Comparison of ENCODE assay signal across 16 mouse cellular contexts in genomic region chr1:151550587-151551479, GRCm38 (mm10). TPM values are rescaled to one million over a fixed set of nuclear protein-coding genes. Genes with fewer than 3 reads are reported as not detected.
A peak's percentile ranks its signal among the peaks of the same experiment; 100 is the strongest.
DNase-seq lines count a peak whose midpoint lies in the region; ATAC-seq and TF ChIP-seq lines count a peak whose summit lies in the region.
"Had no signal": no experiment of that assay in that cellular context is flagged by ENCODE, and none has a peak within 500 bp of the region (broad histone marks: within the 10 kb centered on the region; RNA-seq: fewer than 3 reads in every experiment).

No protein-coding gene starts in this region.

- peaks cover 13% of the 10 kb centered on the region for H3K4me1 ChIP-seq in kidney, embryonic 15.5 days
- H3K4me1 ChIP-seq in hindbrain, postnatal 0 days (ENCODE audit: insufficient read depth, low read length): no peaks in the 10 kb centered on the region
- H3K4me1 ChIP-seq: limb, embryonic 13.5 days had no signal

- ATAC-seq in kidney, embryonic 15.5 days (replicated peaks; ENCODE audit: low FRiP score): no peak
- ATAC-seq in hindbrain, postnatal 0 days: no peak

- H3K36me3 ChIP-seq in kidney, embryonic 15.5 days: no peaks in the 10 kb centered on the region
- H3K36me3 ChIP-seq in hindbrain, postnatal 0 days (ENCODE audit: insufficient read depth, low read length): no peaks in the 10 kb centered on the region
- H3K36me3 ChIP-seq: limb, embryonic 13.5 days had no signal

- no peak overlapping the region for H3K9ac ChIP-seq in kidney, embryonic 15.5 days
- H3K9ac ChIP-seq in hindbrain, postnatal 0 days (replicated peaks; ENCODE audit: low read length): no peak overlapping the region
- H3K9ac ChIP-seq: limb, embryonic 13.5 days had no signal

- no peak overlapping the region for H3K4me3 ChIP-seq in kidney, embryonic 15.5 days (replicated peaks)
- H3K4me3 ChIP-seq in hindbrain, postnatal 0 days (ENCODE audit: low read length): no peak overlapping the region
- H3K4me3 ChIP-seq: erythroblast, embryonic 14.5 days; gastrocnemius, adult 2 months; left cerebral cortex, adult 2 months; limb, embryonic 13.5 days had no signal

- 51% methylated on average over 19 of the region's 19 CpGs for WGBS in kidney, embryonic 15.5 days
- 26% methylated on average over 19 of the region's 19 CpGs for WGBS in hindbrain, postnatal 0 days

- H3K9me3 ChIP-seq in kidney, embryonic 15.5 days (replicated peaks): no peaks in the 10 kb centered on the region
- H3K9me3 ChIP-seq in hindbrain, postnatal 0 days (ENCODE audit: low read length): no peaks in the 10 kb centered on the region
- H3K9me3 ChIP-seq: limb, embryonic 13.5 days had no signal

- H3K27me3 ChIP-seq in kidney, embryonic 15.5 days: no peaks in the 10 kb centered on the region
- H3K27me3 ChIP-seq in hindbrain, postnatal 0 days (ENCODE audit: insufficient read depth, low read length): no peaks in the 10 kb centered on the region
- H3K27me3 ChIP-seq: limb, embryonic 13.5 days had no signal

- 0 out of 2 replicates have a peak overlapping the region, but pooled peaks have one; percentile 79 for H3K27ac ChIP-seq in kidney, embryonic 15.5 days
- H3K27ac ChIP-seq in hindbrain, postnatal 0 days: no peak overlapping the region
- H3K27ac ChIP-seq: gastrocnemius, adult 2 months; left cerebral cortex, adult 2 months; limb, embryonic 13.5 days had no signal

- no peak for TF ChIP-seq CTCF in hindbrain, postnatal 0 days (IDR thresholded peaks at IDR 0.05; ENCODE audit: low read depth)

- no peak overlapping the region for H3K4me2 ChIP-seq in kidney, embryonic 15.5 days
- H3K4me2 ChIP-seq in hindbrain, postnatal 0 days (ENCODE audit: low read depth, low read length): 0 out of 2 replicates have a peak overlapping the region, but pooled peaks have one; percentile 25
- H3K4me2 ChIP-seq: limb, embryonic 13.5 days had no signal

- DNase-seq in kidney, adult 8-10 months: no peak
- DNase-seq in 416B (ENCODE audit: low read depth) (peak; percentile 51), A20 (ENCODE audit: low read depth, low spot score) (peak; percentile 31)
- no peak for DNase-seq in hindbrain, postnatal 0 days (ENCODE audit: low spot score)
- no peak for DNase-seq in cerebellum, adult 18-20 months
- no peak for DNase-seq in adrenal gland, postnatal 4 days (ENCODE audit: low spot score in 2 of 2)
- DNase-seq: adrenal gland, adult 2 months; cerebellum, postnatal 14 days; gastrocnemius, adult 2 months; kidney, postnatal 25 days; right cerebral cortex, adult 18-20 months; thymus, postnatal 4 days had no signal

RNA-seq across cellular contexts. Expression of gene Fam129a, which starts 20.2 kb away (rescaled TPM):
- polyA plus RNA-seq in kidney, embryonic 15.5 days (2015; fragmentation: Nextera tagmentation; extraction: Ambion mirVana): 10.5 and 12.7 TPM in 2 replicates
- 1.6 and 2.6 TPM in 2 replicates for total RNA-seq in hindbrain, postnatal 0 days (2014; rRNA removed)
- 1.7 and 2.0 TPM in 2 replicates for polyA plus RNA-seq in hindbrain, postnatal 0 days (2015; fragmentation: Nextera tagmentation; extraction: Ambion mirVana)
- 10 to 100 TPM; 69.0 to 77.2 TPM for total RNA-seq in adrenal gland, postnatal 4 days (2021)

RNA-seq across cellular contexts. Expression of gene Rnf2, which starts 50.1 kb away (rescaled TPM):
- 91.4 and 94.8 TPM in 2 replicates for polyA plus RNA-seq in kidney, embryonic 15.5 days (2015; fragmentation: Nextera tagmentation; extraction: Ambion mirVana)
- total RNA-seq in hindbrain, postnatal 0 days (2014; rRNA removed): 53.2 and 63.1 TPM in 2 replicates
- 64.4 and 67.2 TPM in 2 replicates for polyA plus RNA-seq in hindbrain, postnatal 0 days (2015; fragmentation: Nextera tagmentation; extraction: Ambion mirVana)
- total RNA-seq in adrenal gland, postnatal 4 days (2021): 10 to 100 TPM; 77.9 to 82.5 TPM

Comparison
In these comparisons a context has a peak if more than half of its experiments do, and no peak if none do; other contexts are left out.
1. DNase-seq: peak in 416B (single experiment) and A20 (single experiment); none in kidney, adult 8-10 months (0 of 2), hindbrain, postnatal 0 days (single experiment), cerebellum, adult 18-20 months (0 of 2) and adrenal gland, postnatal 4 days (0 of 2).
2. RNA of gene Fam129a, which starts 20.2 kb away (total RNA-seq): 69.0 to 77.2 TPM in adrenal gland, postnatal 4 days; 1.6 to 2.6 TPM in hindbrain, postnatal 0 days; every median in the first group is over 10 times any median in the second.